Mouse (Mus musculus): ENCODE results near the gene Mnd1. TPM values are rescaled to one million over a fixed set of nuclear protein-coding genes. Genes with fewer than 3 reads are reported as not detected.

Mnd1 gene
- polyA plus RNA-seq, 1 experiment from 2014 or later, result 1.8 TPM

GRCm38 (mm10) chr3:84156105-84156504 is 519 bp upstream of the Mnd1 start:
- peak overlapping the region; percentile 89 for H3K4me2 ChIP-seq
- WGBS, result 53% methylated on average over 6 of the region's 6 CpGs
- no peaks in the 10 kb centered on the region for H3K9me3 ChIP-seq
- peaks cover 24% of the 10 kb centered on the region for H3K36me3 ChIP-seq
- H3K27ac ChIP-seq (replicated peaks), result no peak overlapping the region
- no peak for ATAC-seq (ENCODE audit: low FRiP score, low read depth)
- peak overlapping the region; percentile 48 for H3K4me3 ChIP-seq
- no peaks in the 10 kb centered on the region for H3K27me3 ChIP-seq
- no peak overlapping the region for H3K9ac ChIP-seq
- H3K4me1 ChIP-seq (replicated peaks), result peaks cover 12% of the 10 kb centered on the region

DNA sequence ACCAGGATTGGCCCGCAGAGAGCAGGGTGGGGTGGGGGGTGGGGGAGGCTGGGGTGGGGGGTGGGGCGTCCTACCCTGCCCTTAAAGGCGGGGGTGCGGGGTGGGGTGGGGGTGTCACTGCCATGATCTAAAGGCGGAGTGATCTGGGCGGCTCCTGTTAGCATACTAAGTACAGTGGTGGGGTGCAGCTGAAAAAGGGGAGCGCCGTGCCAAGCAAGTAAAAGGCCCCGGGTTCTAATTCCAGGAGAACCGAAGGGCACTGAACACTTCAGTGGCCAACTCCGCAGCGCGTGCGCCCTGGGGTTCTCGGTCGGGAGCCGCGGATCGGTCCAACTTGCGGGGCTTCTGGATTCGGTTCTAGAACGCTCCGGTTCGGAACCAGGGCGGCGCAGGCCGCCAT is 440 bp downstream of the Mnd1 start:
- Histone ChIP-seq H3K36me3 (peaks cover 17% of the 10 kb centered on the region), H3K27me3 (no peaks in the 10 kb centered on the region), H3K4me3 (peak overlapping the region; percentile 48), H3K4me1 (replicated peaks) (peaks cover 12% of the 10 kb centered on the region), H3K27ac (replicated peaks) (no peak overlapping the region), H3K9me3 (no peaks in the 10 kb centered on the region), H3K4me2 (peak overlapping the region; percentile 89), H3K9ac (peak overlapping the region; percentile 50)
- WGBS, result under 1% methylated on average over 27 of the region's 27 CpGs
- ATAC-seq (ENCODE audit: low FRiP score, low read depth), result peak; percentile 55; the same call in 1 of the 2 replicates

DNA sequence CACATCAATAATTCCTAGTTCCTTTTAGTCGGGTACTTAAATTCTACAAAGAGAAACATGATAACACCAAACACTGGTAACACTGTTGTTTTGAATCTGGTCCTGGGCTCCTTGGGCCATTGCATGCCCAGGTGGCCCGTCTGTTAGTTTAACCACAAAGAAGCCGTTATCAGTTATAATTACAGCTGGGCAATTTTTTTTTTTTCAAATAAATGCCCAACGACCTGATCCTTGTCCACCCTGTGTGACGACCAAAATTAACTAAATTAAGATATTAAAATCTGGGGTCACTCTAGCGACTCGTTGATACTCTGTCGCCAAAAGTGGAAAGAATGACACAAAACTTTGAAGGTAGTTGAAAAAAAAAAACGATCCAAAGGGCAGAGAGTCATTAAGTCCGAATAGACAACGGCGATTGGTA is 855 bp downstream of the Mnd1 start:
- Histone ChIP-seq H3K9me3 (no peaks in the 10 kb centered on the region), H3K9ac (no peak overlapping the region), H3K27me3 (no peaks in the 10 kb centered on the region), H3K27ac (replicated peaks) (no peak overlapping the region), H3K4me3 (no peak overlapping the region), H3K4me1 (replicated peaks) (peaks cover 12% of the 10 kb centered on the region), H3K4me2 (peak overlapping the region; percentile 89), H3K36me3 (peaks cover 13% of the 10 kb centered on the region)
- ATAC-seq (ENCODE audit: low FRiP score, low read depth), result no peak
- WGBS, result 16% methylated on average over 12 of the region's 12 CpGs

DNA sequence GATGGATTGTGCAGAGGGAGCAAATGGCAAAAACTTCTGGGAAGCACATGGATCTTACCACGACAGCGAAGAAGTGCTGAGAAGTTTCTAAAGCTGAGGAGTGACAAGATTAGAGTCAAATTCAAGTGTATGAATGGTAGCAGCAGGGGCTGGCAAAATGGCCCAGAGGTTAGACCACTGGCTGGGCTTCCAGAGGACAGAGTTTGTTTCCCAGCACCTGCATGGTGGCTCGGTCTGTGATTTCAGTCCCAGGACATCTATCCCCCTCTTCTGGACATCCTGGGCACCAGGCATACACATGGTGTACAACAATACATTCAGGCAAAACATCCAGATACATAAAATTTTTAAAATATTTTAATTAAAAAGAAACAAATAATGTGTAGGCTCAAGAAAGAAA is 5.8 kb downstream of the Mnd1 start:
- Histone ChIP-seq H3K9ac (no peak overlapping the region), H3K4me1 (replicated peaks) (no peaks in the 10 kb centered on the region), H3K36me3 (no peaks in the 10 kb centered on the region), H3K4me3 (no peak overlapping the region), H3K27me3 (no peaks in the 10 kb centered on the region), H3K27ac (replicated peaks) (no peak overlapping the region), H3K9me3 (no peaks in the 10 kb centered on the region), H3K4me2 (no peak overlapping the region)
- no peak for ATAC-seq (ENCODE audit: low FRiP score, low read depth)
- 94% methylated on average over 3 of the region's 3 CpGs for WGBS

- Histone ChIP-seq H3K36me3 (no peaks in the 10 kb centered on the region), H3K9ac (no peak overlapping the region), H3K9me3 (no peaks in the 10 kb centered on the region), H3K4me1 (replicated peaks) (no peaks in the 10 kb centered on the region), H3K27me3 (no peaks in the 10 kb centered on the region), H3K4me3 (no peak overlapping the region), H3K27ac (replicated peaks) (no peak overlapping the region), H3K4me2 (no peak overlapping the region)
- ATAC-seq (ENCODE audit: low FRiP score, low read depth), result no peak
- 87% methylated on average over 7 of the region's 7 CpGs for WGBS
These were observed 14.6 kb downstream of the Mnd1 start for GRCm38 (mm10) chr3:84140947-84141346.

- Histone ChIP-seq H3K27ac (replicated peaks) (no peak overlapping the region), H3K9me3 (no peaks in the 10 kb centered on the region), H3K27me3 (no peaks in the 10 kb centered on the region), H3K4me2 (no peak overlapping the region), H3K36me3 (no peaks in the 10 kb centered on the region), H3K4me1 (replicated peaks) (no peaks in the 10 kb centered on the region), H3K4me3 (no peak overlapping the region), H3K9ac (no peak overlapping the region)
- WGBS, result 92% methylated on average over 7 of the region's 7 CpGs
- no peak for ATAC-seq (ENCODE audit: low FRiP score, low read depth)
These were observed 19.1 kb downstream of the Mnd1 start for GRCm38 (mm10) chr3:84136509-84136908.

GRCm38 (mm10) chr3:84135933-84136332 is 19.7 kb downstream of the Mnd1 start:
- H3K27ac ChIP-seq (replicated peaks), result no peak overlapping the region
- H3K27me3 ChIP-seq, result no peaks in the 10 kb centered on the region
- WGBS, result 69% methylated on average over 6 of the region's 6 CpGs
- H3K9ac ChIP-seq, result no peak overlapping the region
- H3K4me2 ChIP-seq, result no peak overlapping the region
- no peak for ATAC-seq (ENCODE audit: low FRiP score, low read depth)
- H3K9me3 ChIP-seq, result no peaks in the 10 kb centered on the region
- H3K36me3 ChIP-seq, result no peaks in the 10 kb centered on the region
- no peaks in the 10 kb centered on the region for H3K4me1 ChIP-seq (replicated peaks)
- no peak overlapping the region for H3K4me3 ChIP-seq

DNA sequence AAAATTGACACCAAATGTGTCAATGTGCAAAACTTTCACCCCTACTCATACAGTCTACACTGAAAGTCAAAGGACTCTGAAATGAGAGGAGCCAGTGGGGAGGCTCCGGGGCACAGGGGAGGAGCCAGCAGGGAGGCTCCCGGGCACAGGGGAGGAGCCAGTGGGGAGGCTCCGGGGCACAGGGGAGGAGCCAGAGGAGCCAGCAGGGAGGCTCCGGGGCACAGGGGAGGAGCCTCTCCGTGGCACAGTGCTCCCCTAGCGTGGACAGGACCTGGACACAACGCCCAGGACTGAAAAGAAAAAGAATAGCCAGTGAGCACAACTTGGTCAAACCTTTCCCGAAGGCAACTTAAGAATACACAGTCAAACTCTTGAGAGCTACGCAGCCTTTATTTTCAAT is 20.2 kb downstream of the Mnd1 start:
- Histone ChIP-seq H3K4me2 (no peak overlapping the region), H3K27me3 (no peaks in the 10 kb centered on the region), H3K27ac (replicated peaks) (no peak overlapping the region), H3K9me3 (no peaks in the 10 kb centered on the region), H3K9ac (no peak overlapping the region), H3K4me1 (replicated peaks) (no peaks in the 10 kb centered on the region), H3K4me3 (no peak overlapping the region), H3K36me3 (no peaks in the 10 kb centered on the region)
- WGBS, result 25% methylated on average over 9 of the region's 9 CpGs
- no peak for ATAC-seq (ENCODE audit: low FRiP score, low read depth)

DNA sequence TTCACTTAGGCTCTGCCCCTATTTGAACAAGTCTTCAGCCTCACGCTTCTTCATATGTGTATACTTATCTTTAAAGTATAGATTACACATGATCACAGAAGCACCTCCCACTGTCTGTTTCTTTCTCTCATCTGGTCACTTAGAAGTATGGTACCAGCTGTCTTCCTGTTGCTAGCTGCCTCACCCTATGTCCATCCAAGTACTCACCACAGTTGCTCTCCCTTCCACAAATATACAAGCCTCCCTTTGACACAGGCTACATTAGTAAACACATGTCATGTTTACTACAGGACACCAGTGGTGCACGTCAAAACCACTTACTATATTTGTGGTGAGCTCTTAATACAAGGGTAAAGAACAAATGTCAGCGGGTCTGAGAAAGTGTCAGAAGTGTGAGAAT is 24.2 kb downstream of the Mnd1 start:
- ATAC-seq (ENCODE audit: low FRiP score, low read depth), result no peak
- Histone ChIP-seq H3K4me2 (no peak overlapping the region), H3K9me3 (no peaks in the 10 kb centered on the region), H3K36me3 (no peaks in the 10 kb centered on the region), H3K27ac (replicated peaks) (no peak overlapping the region), H3K4me3 (no peak overlapping the region), H3K4me1 (replicated peaks) (no peaks in the 10 kb centered on the region), H3K27me3 (no peaks in the 10 kb centered on the region), H3K9ac (no peak overlapping the region)
- 95% methylated on average over 3 of the region's 3 CpGs for WGBS

GRCm38 (mm10) chr3:84130776-84131175 is 24.8 kb downstream of the Mnd1 start:
- WGBS, result 79% methylated on average over 5 of the region's 5 CpGs
- no peak for ATAC-seq (ENCODE audit: low FRiP score, low read depth)
- Histone ChIP-seq H3K27me3 (no peaks in the 10 kb centered on the region), H3K4me1 (replicated peaks) (no peaks in the 10 kb centered on the region), H3K4me2 (no peak overlapping the region), H3K9me3 (no peaks in the 10 kb centered on the region), H3K36me3 (no peaks in the 10 kb centered on the region), H3K4me3 (no peak overlapping the region), H3K27ac (replicated peaks) (no peak overlapping the region), H3K9ac (no peak overlapping the region)

DNA sequence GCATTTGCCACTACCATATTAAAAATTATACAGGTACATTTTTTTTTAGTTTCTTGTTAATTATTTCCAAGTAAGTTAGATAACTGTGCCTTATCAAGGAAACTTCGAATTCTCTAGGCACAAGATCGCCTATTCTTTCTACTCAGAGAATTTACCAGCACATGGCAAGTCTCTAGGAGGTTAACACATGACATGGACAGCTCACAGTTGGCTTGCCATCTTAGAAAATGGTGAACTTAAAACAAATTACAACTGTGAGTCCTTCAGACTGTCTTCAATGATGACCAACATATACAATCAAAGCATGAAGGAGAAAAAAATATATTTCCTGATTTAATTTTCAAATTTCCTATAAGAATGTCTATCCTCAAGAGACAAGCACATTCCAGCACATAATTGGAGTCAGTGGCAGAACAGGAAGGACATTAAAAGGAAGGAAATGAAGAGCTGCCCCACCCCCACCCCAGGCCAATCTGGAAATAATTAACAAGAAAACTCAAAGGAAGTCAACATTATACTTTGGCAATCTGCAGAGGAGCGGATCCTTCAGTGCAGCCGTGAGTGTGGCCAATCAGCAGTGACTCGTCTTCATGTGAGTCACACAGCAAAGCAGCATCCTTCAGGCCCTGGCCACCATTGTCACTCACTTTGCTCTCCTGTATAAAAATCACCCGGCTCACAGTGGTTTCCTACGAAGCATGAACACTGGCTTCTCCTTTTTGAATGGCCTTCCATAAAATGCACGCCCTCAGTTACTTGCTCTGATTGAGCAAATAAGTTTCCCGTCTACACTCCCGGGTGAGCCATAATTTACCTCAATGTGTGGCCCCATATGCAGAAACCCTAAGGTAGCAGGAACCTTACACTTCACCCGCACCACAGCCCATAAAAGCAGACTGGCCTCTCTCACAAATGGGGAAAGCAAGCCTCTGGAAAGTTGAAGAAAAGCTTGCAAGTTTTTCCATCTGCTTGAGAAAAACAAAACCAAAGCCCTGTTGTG is 26.4 kb downstream of the Mnd1 start:
- H3K9ac ChIP-seq, result no peak overlapping the region
- ATAC-seq (ENCODE audit: low FRiP score, low read depth), result no peak

GRCm38 (mm10) chr3:84127431-84127830 is 28.2 kb downstream of the Mnd1 start:
- H3K27me3 ChIP-seq, result no peaks in the 10 kb centered on the region
- H3K9me3 ChIP-seq, result no peaks in the 10 kb centered on the region
- WGBS, result 86% methylated on average over 2 of the region's 2 CpGs
- no peak for ATAC-seq (ENCODE audit: low FRiP score, low read depth)
- no peaks in the 10 kb centered on the region for H3K4me1 ChIP-seq (replicated peaks)
- H3K9ac ChIP-seq, result no peak overlapping the region
- H3K4me3 ChIP-seq, result no peak overlapping the region
- H3K36me3 ChIP-seq, result no peaks in the 10 kb centered on the region
- no peak overlapping the region for H3K27ac ChIP-seq (replicated peaks)
- no peak overlapping the region for H3K4me2 ChIP-seq

More for the DNA sequence above, 26.4 kb downstream of the Mnd1 start:
- Histone ChIP-seq H3K4me2 (no peak overlapping the region), H3K27ac (replicated peaks) (no peak overlapping the region), H3K4me3 (no peak overlapping the region), H3K27me3 (no peaks in the 10 kb centered on the region), H3K36me3 (no peaks in the 10 kb centered on the region), H3K9me3 (no peaks in the 10 kb centered on the region), H3K4me1 (replicated peaks) (no peaks in the 10 kb centered on the region)
- WGBS, result 61% methylated on average over 11 of the region's 11 CpGs

All from hindbrain, embryonic 15.5 days (tissue).